Mouse (Mus musculus): ENCODE results near the gene Exoc8. TPM values are rescaled to one million over a fixed set of nuclear protein-coding genes. Genes with fewer than 3 reads are reported as not detected.

Gene Exoc8
- polyA plus RNA-seq, 1 experiment, result 6.5 TPM

DNA sequence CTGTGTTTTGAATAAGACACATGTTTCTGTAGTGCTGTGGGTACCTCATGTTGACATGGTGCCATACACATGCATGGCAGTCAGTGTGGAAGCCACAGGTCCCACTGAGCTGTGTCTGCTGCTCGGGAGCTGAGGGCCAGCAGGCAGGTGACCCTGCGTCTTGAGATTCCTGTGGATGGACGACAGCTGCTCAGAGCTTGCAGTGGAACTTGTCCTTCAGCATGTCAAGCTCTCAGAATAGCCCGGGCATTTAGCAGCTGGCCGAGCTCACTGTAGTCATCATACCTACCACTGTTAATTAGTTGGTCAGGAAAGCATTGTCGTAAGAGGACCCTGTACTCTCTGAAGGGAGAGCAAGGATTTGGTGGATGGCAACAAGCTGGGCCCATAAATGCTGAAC is 27.8 kb downstream of the Exoc8 start:
- Histone ChIP-seq H3K4me1 (ENCODE audit: control insufficient read depth, insufficient read depth, insufficient read length) (peaks cover 11% of the 10 kb centered on the region; the same call in 1 of the 2 replicates), H3K36me3 (ENCODE audit: control insufficient read depth, insufficient read depth, low read length) (peaks cover 25% of the 10 kb centered on the region), H3K27me3 (ENCODE audit: control insufficient read depth, insufficient read depth, low read length) (no peaks in the 10 kb centered on the region), H3K27ac (ENCODE audit: insufficient read depth, low read length) (no peak overlapping the region), H3K4me3 (ENCODE audit: extremely low read depth, insufficient read depth, insufficient read length) (no peak overlapping the region)
- WGBS, result 90% methylated on average over 6 of the region's 6 CpGs
- TF ChIP-seq CTCF (IDR thresholded peaks at IDR 0.05; ENCODE audit: extremely low read depth, insufficient read depth, insufficient read length, insufficient replicate concordance) (no peak), POLR2A (IDR thresholded peaks at IDR 0.05; ENCODE audit: low read depth, low read length) (no peak)
- DNase-seq (ENCODE audit: low read depth in 1 of 2, low spot score in 2 of 2), result no peak

DNA sequence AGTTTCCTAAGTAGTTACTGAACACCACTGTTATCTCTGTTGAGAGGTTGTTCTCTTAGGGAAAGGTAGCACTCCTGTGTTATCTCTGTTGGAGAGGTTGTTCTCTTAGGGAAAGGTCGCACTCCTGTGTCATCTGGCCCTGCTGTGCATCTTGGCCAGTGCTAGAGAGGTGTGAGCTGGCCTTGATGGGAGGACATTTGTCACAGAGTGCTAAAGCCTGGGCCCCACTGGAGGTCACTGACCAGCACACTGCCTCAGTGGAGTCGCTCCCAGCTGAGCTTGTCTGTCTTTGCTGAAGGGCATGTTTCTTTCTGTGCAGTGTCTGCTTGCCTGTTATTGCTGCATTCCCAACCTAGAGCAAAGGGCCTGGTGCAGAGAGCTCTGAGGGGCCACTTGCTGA is 30.4 kb downstream of the Exoc8 start:
- no peaks in the 10 kb centered on the region for H3K27me3 ChIP-seq (ENCODE audit: control insufficient read depth, insufficient read depth, low read length)
- 86% methylated on average over 2 of the region's 2 CpGs for WGBS
- TF ChIP-seq POLR2A (IDR thresholded peaks at IDR 0.05; ENCODE audit: low read depth, low read length), result no peak
- no peak for TF ChIP-seq CTCF (IDR thresholded peaks at IDR 0.05; ENCODE audit: extremely low read depth, insufficient read depth, insufficient read length, insufficient replicate concordance)
- no peak for DNase-seq (ENCODE audit: low read depth in 1 of 2, low spot score in 2 of 2)
- H3K27ac ChIP-seq (ENCODE audit: insufficient read depth, low read length), result no peak overlapping the region
- peaks cover 8% of the 10 kb centered on the region for H3K36me3 ChIP-seq (ENCODE audit: control insufficient read depth, insufficient read depth, low read length)
- H3K4me3 ChIP-seq (ENCODE audit: extremely low read depth, insufficient read depth, insufficient read length), result no peak overlapping the region
- H3K4me1 ChIP-seq (ENCODE audit: control insufficient read depth, insufficient read depth, insufficient read length), result peaks cover 13% of the 10 kb centered on the region; the same call in 1 of the 2 replicates

DNA sequence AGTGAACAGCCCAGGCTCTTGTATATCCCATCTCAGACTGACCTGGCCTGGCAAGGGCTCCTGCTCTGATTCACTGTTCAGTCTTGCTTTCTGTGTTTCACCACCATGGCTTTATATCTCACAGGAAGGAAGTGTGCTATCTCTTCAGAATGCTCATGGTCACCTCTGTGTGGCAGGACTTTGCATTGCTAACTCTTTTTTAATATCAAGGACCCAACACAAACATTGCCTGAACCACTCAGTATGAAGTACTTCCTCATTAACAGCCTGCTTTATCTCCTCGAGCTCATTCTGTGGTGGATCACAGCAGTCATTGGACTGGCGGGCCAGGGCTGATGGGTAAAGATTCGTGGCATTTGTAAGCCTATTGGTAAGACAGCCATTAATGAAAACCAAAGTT is 30.8 kb downstream of the Exoc8 start:
- Histone ChIP-seq H3K27ac (ENCODE audit: insufficient read depth, low read length) (no peak overlapping the region), H3K4me3 (ENCODE audit: extremely low read depth, insufficient read depth, insufficient read length) (no peak overlapping the region), H3K36me3 (ENCODE audit: control insufficient read depth, insufficient read depth, low read length) (peaks cover 5% of the 10 kb centered on the region), H3K27me3 (ENCODE audit: control insufficient read depth, insufficient read depth, low read length) (no peaks in the 10 kb centered on the region), H3K4me1 (ENCODE audit: control insufficient read depth, insufficient read depth, insufficient read length) (peaks cover 14% of the 10 kb centered on the region; the same call in 1 of the 2 replicates)
- DNase-seq (ENCODE audit: low read depth in 1 of 2, low spot score in 2 of 2), result no peak
- no peak for TF ChIP-seq POLR2A (IDR thresholded peaks at IDR 0.05; ENCODE audit: low read depth, low read length)
- TF ChIP-seq CTCF (IDR thresholded peaks at IDR 0.05; ENCODE audit: extremely low read depth, insufficient read depth, insufficient read length, insufficient replicate concordance), result no peak
- 37% methylated on average over 3 of the region's 3 CpGs for WGBS

DNA sequence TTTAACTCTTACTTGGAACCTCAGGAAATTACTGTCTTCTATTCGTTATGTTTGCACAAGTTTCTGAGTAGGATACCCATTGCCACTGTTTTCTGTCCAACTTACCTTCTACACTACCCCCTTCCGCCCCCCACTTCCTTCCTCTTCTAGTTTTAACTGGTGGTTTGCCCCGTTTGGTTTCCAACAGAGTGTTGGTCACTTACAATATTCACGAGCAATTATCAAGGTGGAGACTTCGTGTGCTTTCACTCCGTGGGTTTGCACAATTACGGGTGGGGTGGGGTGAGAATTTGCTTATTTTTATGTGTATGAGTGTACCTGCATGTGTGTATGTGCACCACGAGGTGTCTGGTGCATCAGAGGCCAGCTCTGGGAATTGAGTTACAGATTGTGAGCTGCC is 33.8 kb downstream of the Exoc8 start:
- peaks cover 14% of the 10 kb centered on the region; the same call in 1 of the 2 replicates for H3K4me1 ChIP-seq (ENCODE audit: control insufficient read depth, insufficient read depth, insufficient read length)
- peaks cover 2% of the 10 kb centered on the region for H3K36me3 ChIP-seq (ENCODE audit: control insufficient read depth, insufficient read depth, low read length)
- DNase-seq (ENCODE audit: low read depth in 1 of 2, low spot score in 2 of 2), result no peak
- TF ChIP-seq POLR2A (IDR thresholded peaks at IDR 0.05; ENCODE audit: low read depth, low read length) (no peak), CTCF (IDR thresholded peaks at IDR 0.05; ENCODE audit: extremely low read depth, insufficient read depth, insufficient read length, insufficient replicate concordance) (no peak)
- peak overlapping the region; percentile 84 for H3K27ac ChIP-seq (ENCODE audit: insufficient read depth, low read length)
- H3K27me3 ChIP-seq (ENCODE audit: control insufficient read depth, insufficient read depth, low read length), result no peaks in the 10 kb centered on the region
- WGBS, result 1% methylated on average over 8 of the region's 8 CpGs
- H3K4me3 ChIP-seq (ENCODE audit: extremely low read depth, insufficient read depth, insufficient read length), result peak overlapping the region; percentile 84

DNA sequence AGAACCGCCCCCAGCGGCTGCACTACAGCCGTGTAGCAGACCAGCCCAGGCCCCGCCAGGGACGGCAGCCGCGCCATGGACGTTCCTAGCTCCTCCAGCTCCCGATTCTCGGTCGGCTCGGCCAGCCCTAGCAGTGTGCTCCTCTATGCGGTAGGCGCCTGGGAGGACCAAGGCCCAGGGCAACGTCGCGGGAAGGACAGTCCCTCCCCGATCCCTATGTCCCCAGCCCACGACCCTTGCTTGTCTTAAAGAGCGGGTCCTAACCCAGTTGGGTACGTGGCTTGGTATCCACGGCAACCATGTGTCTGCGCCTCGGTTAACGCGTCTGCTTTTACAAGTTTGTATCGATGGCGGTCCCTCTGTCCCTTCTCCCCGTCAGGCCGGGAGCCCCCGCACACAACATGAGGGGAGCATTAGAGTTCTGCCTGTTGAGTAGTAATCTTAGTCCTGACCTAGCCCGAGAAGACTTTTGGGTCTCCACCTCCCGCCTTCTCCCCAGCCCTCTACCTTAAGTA is 34.3 kb downstream of the Exoc8 start:
- WGBS, result 0% methylated on average over 33 of the region's 33 CpGs
- TF ChIP-seq CTCF (IDR thresholded peaks at IDR 0.05; ENCODE audit: extremely low read depth, insufficient read depth, insufficient read length, insufficient replicate concordance) (no peak), POLR2A (IDR thresholded peaks at IDR 0.05; ENCODE audit: low read depth, low read length) (no peak)
- Histone ChIP-seq H3K4me1 (ENCODE audit: control insufficient read depth, insufficient read depth, insufficient read length) (peaks cover 14% of the 10 kb centered on the region; the same call in 1 of the 2 replicates), H3K4me3 (ENCODE audit: extremely low read depth, insufficient read depth, insufficient read length) (peak overlapping the region; percentile 84), H3K27ac (ENCODE audit: insufficient read depth, low read length) (peak overlapping the region; percentile 84), H3K36me3 (ENCODE audit: control insufficient read depth, insufficient read depth, low read length) (peaks cover 2% of the 10 kb centered on the region), H3K27me3 (ENCODE audit: control insufficient read depth, insufficient read depth, low read length) (no peaks in the 10 kb centered on the region)
- no peak for DNase-seq (ENCODE audit: low read depth in 1 of 2, low spot score in 2 of 2)

DNA sequence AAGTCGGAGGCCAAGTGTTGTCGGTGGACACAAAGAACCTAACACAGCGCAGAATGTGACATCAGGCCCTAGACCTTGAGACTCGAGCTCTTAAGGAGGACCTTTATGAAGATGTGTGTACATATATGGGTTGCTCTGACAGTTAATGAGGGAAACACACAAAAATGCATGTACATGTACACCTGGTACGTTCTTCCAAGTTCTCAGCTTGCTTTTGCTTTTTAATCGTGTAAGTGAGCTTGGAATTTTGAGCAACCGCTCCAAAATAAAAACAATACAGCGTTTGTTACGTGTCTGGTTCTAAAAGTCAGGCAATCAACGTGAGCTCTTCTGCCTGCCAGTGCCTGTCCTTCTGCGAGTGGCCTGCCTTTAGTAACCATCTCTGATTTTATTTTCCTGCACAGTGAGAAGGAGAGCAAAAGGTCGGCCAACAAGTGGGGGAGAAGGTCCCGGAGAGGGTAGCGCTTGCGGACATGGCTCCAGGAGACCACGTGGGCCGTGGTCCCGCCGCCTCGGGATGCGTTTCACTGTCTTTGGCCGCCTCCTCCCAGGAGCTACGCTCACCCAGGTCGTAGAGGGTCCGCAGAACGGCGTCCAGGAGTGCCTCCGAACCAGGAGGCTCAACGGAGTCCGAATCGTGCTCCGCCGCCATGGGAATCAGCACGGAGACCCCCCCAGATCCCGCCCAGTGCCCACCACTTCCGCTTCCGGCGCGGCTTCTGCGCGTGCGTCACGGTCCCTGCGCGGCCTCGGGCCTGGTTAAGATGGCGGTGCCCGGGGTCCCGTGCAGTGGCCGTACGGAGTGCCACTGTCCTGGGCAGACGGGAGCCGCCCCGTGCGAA is 35.0 kb downstream of the Exoc8 start, which contains the start of the genes Gnpat and 2810004N23Rik:
TSS of gene Gnpat (plus strand) at position 713 of the 842 bp plus-strand sequence.
TSS of gene 2810004N23Rik (minus strand) at position 800 of the 842 bp plus-strand sequence.
- Histone ChIP-seq H3K36me3 (ENCODE audit: control insufficient read depth, insufficient read depth, low read length) (peaks cover 2% of the 10 kb centered on the region), H3K27ac (ENCODE audit: insufficient read depth, low read length) (peak within 1 kb of the TSS; percentile 86), H3K4me1 (ENCODE audit: control insufficient read depth, insufficient read depth, insufficient read length) (peaks cover 14% of the 10 kb centered on the region; the same call in 1 of the 2 replicates), H3K27me3 (ENCODE audit: control insufficient read depth, insufficient read depth, low read length) (no peaks in the 10 kb centered on the region), H3K4me3 (ENCODE audit: extremely low read depth, insufficient read depth, insufficient read length) (peak within 1 kb of the TSS; percentile 84)
- WGBS, result under 1% methylated on average over 55 of the region's 55 CpGs
- peak; percentile 73 to 91 for DNase-seq (ENCODE audit: low read depth in 1 of 2, low spot score in 2 of 2)
- TF ChIP-seq POLR2A (IDR thresholded peaks at IDR 0.05; ENCODE audit: low read depth, low read length) (peak; percentile 83), CTCF (IDR thresholded peaks at IDR 0.05; ENCODE audit: extremely low read depth, insufficient read depth, insufficient read length, insufficient replicate concordance) (no peak)

Measured in spleen, adult 2 months (tissue).